Mouse (Mus musculus) urinary bladder, postnatal 10 days (tissue): ENCODE data around the gene Ogdhl.

Experiments used
- DNase-seq: peaks from one replicate; pipeline ENCODE4 v3.0.0; 2022; ENCODE audit warnings: low spot score

The Ogdhl gene

DNA sequence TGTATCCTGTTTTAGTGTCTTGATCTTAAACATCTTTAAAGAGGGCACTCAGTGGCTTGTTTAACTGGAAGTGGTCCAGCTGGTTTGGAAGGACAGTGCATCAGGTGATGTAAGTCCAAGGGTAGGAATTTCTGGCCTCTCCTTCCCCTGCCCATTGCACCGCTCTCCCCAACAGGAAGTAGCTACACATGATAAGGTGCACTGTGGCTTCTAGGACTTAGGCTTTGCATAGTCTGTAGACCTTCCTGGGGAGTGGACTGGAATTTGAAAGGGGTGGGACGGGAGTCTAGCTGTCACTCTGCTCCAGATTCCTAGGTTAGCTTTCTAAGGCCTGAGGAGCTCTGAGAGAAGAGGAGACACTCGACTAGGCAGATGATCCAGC, 58.3 kb downstream of the Ogdhl start:
- no peak for DNase-seq

DNA sequence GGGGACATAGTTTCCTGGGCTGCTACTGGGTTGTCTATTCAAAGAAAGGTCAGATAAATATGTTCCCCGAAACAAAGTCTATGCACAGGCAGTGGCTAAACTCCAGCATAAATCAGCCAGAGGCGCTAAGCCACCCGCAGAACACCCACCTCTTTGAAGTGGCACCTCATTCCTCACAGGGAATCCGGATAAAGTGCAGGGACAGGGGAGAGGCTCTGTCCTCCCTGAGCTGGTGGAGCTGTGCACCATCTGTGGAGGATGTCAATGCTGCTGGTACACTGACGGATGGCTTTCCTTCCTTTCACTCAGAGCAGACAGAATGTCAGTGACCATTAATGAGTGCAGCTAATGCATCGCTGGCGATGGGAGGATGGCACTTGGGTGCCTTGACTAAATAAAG, 59.2 kb downstream of the Ogdhl start:
- no peak for DNase-seq

DNA sequence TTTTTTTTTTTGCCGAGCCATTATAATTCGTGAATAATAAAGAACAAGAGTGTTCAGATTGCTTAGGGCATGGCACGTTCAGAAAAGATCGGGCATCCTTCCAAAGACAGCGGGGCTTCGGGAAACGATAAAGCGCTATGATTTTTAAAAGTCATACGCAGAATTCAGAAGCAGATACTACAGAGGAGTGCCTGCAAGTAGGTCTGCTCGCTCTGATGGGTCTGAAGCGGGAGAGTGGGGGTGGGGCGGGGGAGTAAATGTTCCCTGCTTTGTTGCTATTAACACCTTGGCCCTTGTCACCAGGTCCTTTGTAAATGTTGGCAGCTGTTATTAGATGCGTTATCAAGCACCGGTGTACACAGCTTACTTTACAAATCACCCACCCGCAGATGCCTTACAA, 59.8 kb downstream of the Ogdhl start:
- DNase-seq = no peak

DNA sequence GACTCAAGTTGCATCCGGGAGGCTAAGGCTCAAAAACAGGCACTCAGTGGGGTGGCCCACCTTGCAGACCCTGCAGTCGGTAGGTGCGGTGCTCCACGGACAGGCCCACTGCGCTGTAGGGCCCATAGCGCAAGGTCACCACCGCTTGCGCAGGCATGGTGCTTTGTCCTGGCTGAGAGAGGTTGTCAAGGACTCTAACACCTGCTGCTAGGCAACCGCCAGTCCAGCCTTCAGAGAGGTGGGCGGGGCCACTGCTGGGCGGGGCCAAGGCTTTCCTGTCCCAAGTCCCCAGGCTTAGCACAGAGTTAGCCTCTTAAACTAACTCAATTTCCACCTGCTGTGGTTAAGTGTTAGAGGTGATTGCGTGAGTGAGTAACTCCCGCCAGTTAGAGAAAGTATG, 66.4 kb downstream of the Ogdhl start, which contains the start of gene 1700024G13Rik:
TSS of gene 1700024G13Rik (minus strand) at position 196 of the 400 bp plus-strand sequence.
- DNase-seq = no peak
